Mouse (Mus musculus): ENCODE results near the gene Olfr1408.

Olfr1408 gene

DNA sequence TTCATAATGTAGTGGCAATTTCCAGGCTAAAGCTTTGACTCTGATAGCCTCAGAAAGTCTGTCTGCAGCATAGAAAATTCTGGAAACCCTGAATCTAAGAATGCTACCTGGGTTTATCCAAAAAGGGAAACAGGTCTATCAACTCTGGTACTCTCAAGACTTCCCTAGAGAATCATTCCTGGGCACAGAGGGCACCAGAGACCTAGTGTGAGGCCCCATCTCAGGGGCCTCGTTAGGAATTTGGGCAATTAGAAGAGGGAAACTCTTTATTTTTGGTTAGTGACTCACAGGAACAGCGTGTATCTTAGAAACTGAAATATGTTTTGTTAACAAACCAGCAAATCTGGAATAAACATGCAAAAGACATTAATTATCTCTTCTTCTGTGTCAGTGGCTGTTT lies at the start of gene Olfr1408:
TSS of gene Olfr1408 (minus strand) at position 101 of the 400 bp plus-strand sequence.
- no peak for DNase-seq

DNA sequence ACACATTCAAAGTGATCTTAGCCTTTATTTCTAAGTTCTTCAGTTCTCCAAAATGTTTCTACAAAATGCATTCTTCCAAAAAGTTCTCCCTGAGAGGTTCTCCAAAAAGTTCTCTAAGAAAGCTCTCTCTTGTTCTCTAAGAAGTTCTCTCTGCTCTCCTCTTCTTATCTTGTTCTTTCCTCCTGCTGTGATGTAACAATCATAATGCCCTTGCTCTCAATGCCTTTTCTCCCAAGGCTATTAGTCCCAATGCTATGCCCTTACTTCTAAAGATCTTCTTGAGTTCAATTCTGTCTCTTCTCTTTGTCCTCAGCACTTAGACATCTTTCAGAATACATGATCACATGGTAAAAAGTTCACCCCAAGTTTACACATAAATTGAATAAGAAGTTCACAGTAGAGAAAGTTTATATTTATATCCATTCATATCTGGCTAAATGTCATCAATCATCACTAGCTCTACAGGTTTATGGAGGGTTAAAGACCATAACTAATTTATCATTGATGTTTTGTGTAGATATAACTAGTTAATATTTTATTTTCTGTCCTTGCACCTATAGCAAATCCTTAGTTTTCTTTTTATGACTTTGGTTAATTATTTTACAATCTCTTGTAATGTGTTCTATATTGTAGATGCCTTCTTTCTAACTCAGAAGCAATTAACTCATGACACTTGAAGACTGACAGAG lies 37.1 kb upstream of the Olfr1408 start:
- no peak for DNase-seq

Measured in cerebellum, postnatal 10 days (tissue).